Mouse (Mus musculus) gonadal fat pad, adult 2 months (tissue): ENCODE measurements at regions not wholly inside any gene's neighbourhood (a gene's known extent, or its start where the extent isn't known, plus 50 kb on each side); places are given as distances from the start of the nearest gene placed in this dataset.
A peak's percentile ranks its signal among the peaks of the same experiment; 100 is the strongest.
"Not testable (repeated sequence)": the region's sequence is repeated elsewhere in the genome, so short reads cannot be mapped to it uniquely, and the experiment has no call there.

Experiments used
- DNase-seq: peaks from one replicate; pipeline ENCODE4 v3.0.0-alpha.2; 2012; ENCODE audit warnings: low read depth

- no peak for DNase-seq
Measured at GRCm38 (mm10) chr10:38458975-38459374, 362.6 kb downstream of the Rfpl4b start.

DNA sequence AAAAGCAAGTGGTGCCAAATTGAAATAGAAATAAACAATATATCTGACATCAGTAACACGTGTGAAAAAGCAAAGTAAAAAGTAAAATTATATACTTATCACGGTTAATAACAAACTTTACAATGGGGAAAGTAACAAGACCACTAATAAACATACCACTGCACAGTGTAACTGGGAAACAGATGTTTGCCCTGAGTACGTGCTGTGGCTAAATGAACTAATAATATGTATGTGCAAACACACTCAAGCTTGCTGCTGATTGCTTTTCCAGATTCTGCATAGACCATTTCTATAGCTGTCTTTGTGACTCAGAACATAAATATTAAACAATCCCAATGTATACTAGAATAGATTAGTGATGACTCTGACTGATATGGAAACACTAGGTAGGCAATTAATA, 363.2 kb downstream of the Rfpl4b start:
- no peak for DNase-seq

GRCm38 (mm10) chr10:38456786-38457185, 364.8 kb downstream of the Rfpl4b start:
- no peak for DNase-seq

- DNase-seq, result no peak
Measured at GRCm38 (mm10) chr10:38449263-38449662, 372.3 kb downstream of the Rfpl4b start.

- no peak for DNase-seq
Measured at GRCm38 (mm10) chr10:38447706-38448105, 373.9 kb downstream of the Rfpl4b start.

DNA sequence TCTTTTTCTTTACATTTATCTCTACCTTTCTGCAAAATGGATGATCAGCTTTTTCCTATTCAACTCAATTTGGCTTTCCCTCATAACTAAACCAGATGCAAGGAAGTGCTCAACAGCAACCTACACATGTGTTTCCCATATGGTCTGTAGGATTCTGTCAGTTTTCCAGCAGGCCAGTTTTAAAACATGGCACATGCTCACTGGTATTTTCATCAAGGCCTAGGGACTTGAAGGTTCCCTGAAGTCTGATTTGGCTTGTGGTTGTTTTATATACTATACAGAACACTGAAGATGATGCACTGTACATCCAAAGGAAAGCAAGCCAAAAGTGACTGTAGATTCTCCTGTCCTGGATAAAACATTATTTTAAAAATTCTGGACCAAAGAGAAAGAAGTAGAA, 374.3 kb downstream of the Rfpl4b start:
- DNase-seq, result no peak

DNA sequence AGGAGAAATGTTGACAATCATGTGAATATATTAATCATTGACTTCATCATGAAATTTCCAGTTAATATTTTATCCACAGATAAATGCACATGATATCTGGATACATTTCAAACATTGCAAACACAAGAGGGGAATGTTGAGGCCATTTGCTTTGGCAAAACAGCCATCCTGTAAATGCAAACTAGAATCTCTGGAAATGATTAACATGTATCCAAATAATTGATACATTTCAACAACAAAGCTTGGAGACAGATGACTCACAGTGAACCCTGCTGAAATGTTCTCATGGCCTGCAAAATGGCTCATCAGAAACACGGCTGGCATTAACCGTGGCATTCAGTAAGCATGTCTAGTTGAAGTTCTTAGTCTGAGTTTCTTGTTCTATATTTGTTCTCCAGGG, 382.3 kb downstream of the Rfpl4b start:
- no peak for DNase-seq

GRCm38 (mm10) chr10:38436907-38437306, 384.7 kb downstream of the Rfpl4b start:
- no peak for DNase-seq

DNA sequence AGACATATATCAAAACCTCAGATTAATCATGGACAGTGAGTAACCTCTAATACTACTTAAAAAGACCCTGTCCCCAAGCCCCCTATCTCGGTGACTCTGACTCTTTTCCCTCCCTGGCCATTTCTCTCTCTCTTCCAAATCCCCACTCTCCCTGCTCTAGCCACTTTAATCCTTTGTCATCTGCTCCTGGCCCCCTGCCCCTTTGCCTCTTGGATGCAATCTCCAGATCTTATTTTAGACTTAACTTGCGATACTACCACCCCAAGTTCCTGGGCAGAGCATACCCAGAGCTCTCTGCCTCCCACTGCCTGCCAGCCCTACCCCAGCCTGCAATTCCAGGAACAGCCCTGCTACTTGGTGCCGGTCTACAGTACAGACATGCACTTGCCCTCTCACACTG, 400.0 kb downstream of the Rfpl4b start:
- DNase-seq, result no peak

DNA sequence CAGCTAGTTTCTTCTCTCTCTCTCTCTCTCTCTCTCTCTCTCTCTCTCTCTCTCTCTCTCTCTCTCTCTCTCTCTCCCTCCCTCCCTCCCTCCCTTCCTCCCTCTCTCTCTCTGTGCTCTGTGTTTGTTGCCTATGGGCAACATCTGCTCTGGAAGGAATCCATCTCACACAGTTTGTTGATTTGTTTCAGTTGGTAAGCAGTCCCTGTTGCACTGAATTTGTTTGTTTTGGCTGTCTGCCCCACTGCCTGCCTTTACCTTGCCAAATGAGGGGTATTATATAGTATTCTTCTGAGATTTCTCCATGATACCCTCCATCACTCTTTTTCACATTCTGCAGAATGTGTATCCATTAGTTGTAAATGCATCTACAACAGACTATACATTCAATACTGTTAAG, 401.8 kb downstream of the Rfpl4b start:
- no peak for DNase-seq

GRCm38 (mm10) chr10:38383161-38383560, 438.4 kb downstream of the Rfpl4b start:
- no peak for DNase-seq

DNA sequence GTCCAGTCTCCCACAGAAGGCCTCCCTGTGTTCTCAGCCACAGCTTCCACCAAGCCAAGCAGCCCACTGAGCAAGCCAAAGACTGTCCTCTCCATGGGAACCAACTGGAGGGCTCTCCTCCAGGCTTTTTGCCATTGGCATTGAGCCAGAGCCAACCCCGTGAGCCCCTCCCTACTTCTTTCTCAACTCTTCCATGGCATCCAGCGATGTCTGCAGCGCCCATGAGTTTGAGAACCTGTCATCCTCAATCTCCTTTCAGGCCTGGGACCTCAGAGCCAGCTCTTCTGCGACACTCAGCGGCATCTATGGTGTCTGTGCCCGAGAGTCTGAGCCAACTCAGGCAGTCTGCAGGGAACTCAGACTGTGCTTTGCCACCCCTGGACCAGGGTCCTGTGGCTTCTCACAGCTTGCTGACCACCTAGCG, 439.7 kb downstream of the Rfpl4b start:
- DNase-seq, result no peak

DNA sequence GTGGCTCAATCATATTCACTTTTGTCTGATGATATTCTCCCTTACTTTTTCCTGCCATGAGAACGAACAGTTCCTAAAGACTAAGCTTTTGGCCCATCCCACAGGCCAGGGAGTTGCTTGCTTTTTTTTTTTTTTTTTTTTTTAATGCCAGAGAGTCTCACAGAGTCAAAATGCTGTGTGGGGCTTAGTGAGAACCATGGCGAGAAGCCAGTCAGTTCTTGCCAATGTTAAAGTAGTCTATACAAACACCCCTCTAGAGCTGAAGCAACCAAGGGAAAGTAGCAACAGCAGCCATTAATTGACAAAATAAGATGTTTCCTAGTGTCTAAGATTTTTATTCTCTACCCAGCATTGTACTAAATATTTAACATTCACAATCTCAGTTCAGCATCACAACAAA, 441.2 kb downstream of the Rfpl4b start:
- no peak for DNase-seq

DNA sequence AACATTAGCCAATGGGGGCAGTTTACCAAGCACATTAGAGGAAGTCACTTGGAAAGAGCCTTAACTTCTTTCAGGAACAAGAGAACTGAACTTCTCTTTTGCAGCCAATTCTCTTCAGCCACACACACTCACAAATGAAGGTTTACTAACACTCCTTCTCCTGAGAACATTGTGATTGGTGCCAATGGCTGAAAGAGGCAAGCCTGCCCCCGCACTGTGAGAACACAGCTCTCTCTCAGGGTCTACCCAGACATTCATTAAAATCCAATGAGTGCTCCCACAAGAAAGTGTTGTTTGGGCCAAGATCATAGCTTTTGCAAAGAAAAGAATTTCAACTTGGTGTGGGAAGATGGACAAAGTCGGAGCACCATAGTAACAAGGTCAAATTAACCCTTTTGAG, 454.8 kb downstream of the Rfpl4b start:
- DNase-seq, result no peak

GRCm38 (mm10) chr10:38364876-38365275, 456.7 kb downstream of the Rfpl4b start:
- no peak for DNase-seq

DNA sequence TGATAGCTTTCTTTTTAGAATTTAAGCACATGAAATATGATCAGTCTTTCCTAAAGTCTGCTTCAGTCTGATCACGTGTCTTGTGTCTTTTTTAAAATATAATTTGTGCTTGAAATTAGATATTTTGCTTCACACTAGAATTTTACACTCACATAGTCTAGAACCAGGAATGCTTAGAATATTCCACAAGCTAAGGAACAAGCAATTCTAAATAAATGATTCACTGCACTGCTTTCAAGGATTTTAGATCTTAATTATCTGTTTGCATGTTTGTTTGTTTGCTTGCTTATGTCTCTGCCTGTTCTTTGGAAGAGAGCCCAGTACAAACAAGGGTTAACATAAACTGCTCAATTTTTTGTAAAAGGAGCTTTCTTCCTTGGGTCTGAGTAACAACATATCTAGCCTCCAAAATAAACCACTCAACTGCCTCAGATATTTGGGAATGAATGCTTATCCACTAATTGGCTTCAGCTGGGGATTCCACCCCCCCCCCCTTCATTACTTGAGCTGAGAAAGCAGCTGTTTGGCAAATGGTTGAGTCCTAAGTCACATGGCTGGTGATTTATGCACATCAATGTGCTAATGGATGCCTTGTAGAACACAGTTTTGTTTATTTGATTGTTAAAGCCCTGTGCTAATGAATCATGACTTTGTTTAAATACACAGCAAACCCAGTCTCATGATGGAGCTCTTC, 463.9 kb downstream of the Rfpl4b start:
- no peak for DNase-seq

GRCm38 (mm10) chr10:38353973-38354372, 467.6 kb downstream of the Rfpl4b start:
- no peak for DNase-seq

DNA sequence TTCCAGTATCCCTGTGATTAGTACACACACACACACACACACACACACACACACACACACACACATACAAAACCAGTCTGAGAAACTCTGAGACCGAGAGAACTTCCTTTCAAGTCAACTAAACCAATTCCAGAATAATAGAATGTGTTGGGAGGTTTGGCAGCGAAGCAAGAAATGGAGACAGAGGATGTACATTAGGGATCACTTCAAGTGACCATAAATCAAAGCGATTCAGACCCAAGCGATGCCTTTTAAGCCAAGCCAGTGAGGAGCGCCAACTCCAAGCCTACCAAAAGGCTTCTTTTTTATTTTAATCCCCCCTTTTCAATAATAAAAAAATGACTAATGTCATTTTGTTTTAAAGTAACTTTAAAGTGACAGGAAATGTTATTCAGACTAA, 468.1 kb downstream of the Rfpl4b start:
- DNase-seq, result no peak

DNA sequence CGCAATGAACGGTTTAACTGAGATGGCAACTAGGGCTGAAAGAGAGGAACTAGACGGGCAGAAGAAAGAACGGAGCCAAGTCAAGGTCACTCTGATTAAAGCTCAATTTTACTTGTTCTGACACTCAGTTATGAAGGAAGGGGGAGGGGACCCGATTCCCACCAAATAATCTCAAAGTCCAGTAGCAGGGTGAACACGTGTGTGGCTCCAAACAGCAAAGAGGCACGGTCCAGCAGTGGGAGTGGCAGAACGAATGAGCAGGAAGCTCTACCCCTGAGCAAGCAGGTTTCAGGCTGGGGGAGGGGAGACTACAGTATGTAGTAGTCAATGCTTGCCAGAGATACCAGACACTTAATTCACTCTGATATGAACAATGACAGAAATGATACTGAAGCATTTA, 474.6 kb downstream of the Rfpl4b start:
- not testable (repeated sequence) for DNase-seq

- no peak for DNase-seq
Measured at GRCm38 (mm10) chr10:38340406-38341175, 481.0 kb downstream of the Rfpl4b start.

GRCm38 (mm10) chr10:38308716-38309392, 512.7 kb downstream of the Rfpl4b start:
- no peak for DNase-seq

DNA sequence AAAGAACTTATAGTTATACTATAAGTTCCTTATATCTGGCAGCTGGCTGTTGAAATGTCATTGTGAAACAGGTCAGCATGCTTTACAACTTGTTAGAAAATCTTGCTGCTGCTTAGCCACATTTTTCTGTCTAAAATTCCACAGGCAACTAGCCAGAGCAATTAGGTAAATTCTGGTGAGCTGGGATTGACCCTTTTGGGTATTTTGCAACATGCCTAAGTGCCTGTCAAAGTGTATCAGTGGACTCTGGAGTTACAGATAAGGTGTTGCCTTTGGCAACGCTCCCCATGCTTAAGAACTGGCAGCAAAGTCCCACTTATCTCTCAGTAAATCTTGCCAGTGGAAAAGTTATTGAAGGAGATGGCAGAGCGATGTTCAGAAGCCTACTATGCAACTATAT, 525.9 kb downstream of the Rfpl4b start:
- peak; percentile 72 for DNase-seq
